Mouse (Mus musculus): ENCODE data around the gene Ckap5. TPM values are rescaled to one million over a fixed set of nuclear protein-coding genes. Genes with fewer than 3 reads are reported as not detected.
A peak's percentile ranks its signal among the peaks of the same experiment; 100 is the strongest.

Ckap5 gene
- polyA plus RNA-seq, 1 experiment from 2014 or later = 32.8 TPM

GRCm38 (mm10) chr2:91633334-91633977, 106.9 kb downstream of the Ckap5 start:
- H3K27me3 ChIP-seq (ENCODE audit: control insufficient read depth, insufficient read depth, low read depth, low read length) = no peaks in the 10 kb centered on the region
- H3K4me2 ChIP-seq (ENCODE audit: low read depth, low read length) = peak overlapping the region; percentile 56
- H3K36me3 ChIP-seq (ENCODE audit: control insufficient read depth, insufficient read depth) = no peaks in the 10 kb centered on the region
- H3K4me3 ChIP-seq (ENCODE audit: low read depth, low read length) = peak overlapping the region; percentile 49
- H3K9me3 ChIP-seq (replicated peaks; ENCODE audit: control insufficient read depth, low read length) = no peaks in the 10 kb centered on the region
- peak overlapping the region; percentile 28; the same call in 1 of the 2 replicates for H3K9ac ChIP-seq (ENCODE audit: low read depth, low read length)
- peaks cover 21% of the 10 kb centered on the region for H3K4me1 ChIP-seq (ENCODE audit: control insufficient read depth, low read depth, low read length)
- H3K27ac ChIP-seq (ENCODE audit: low read length) = no peak overlapping the region; the same call in 1 of the 2 replicates
- ATAC-seq (ENCODE audit: low read depth) = no peak
- WGBS (ENCODE audit: insufficient replicate concordance) = 58% methylated on average over 12 of the region's 12 CpGs

- ATAC-seq (ENCODE audit: low read depth) = peak; percentile 52
- no peaks in the 10 kb centered on the region for H3K27me3 ChIP-seq (ENCODE audit: control insufficient read depth, insufficient read depth, low read depth, low read length)
- peak overlapping the region; percentile 35 for H3K27ac ChIP-seq (ENCODE audit: low read length)
- 24% methylated on average over 9 of the region's 9 CpGs for WGBS (ENCODE audit: insufficient replicate concordance)
- H3K4me3 ChIP-seq (ENCODE audit: low read depth, low read length) = peak overlapping the region; percentile 49
- peaks cover 21% of the 10 kb centered on the region for H3K4me1 ChIP-seq (ENCODE audit: control insufficient read depth, low read depth, low read length)
- peak overlapping the region; percentile 56 for H3K4me2 ChIP-seq (ENCODE audit: low read depth, low read length)
- no peaks in the 10 kb centered on the region for H3K36me3 ChIP-seq (ENCODE audit: control insufficient read depth, insufficient read depth)
- H3K9ac ChIP-seq (ENCODE audit: low read depth, low read length) = peak overlapping the region; percentile 59
- no peaks in the 10 kb centered on the region for H3K9me3 ChIP-seq (replicated peaks; ENCODE audit: control insufficient read depth, low read length)
Observed at GRCm38 (mm10) chr2:91634841-91635240, 108.3 kb downstream of the Ckap5 start.

GRCm38 (mm10) chr2:91635486-91635885, 108.9 kb downstream of the Ckap5 start:
- WGBS (ENCODE audit: insufficient replicate concordance) = 69% methylated on average over 11 of the region's 11 CpGs
- H3K4me1 ChIP-seq (ENCODE audit: control insufficient read depth, low read depth, low read length) = peaks cover 23% of the 10 kb centered on the region

GRCm38 (mm10) chr2:91636229-91636628, 109.7 kb downstream of the Ckap5 start, which contains the start of gene F2:
Gene F2 (minus strand): TSS chr2:91636414.
- H3K4me1 ChIP-seq (ENCODE audit: control insufficient read depth, low read depth, low read length) = peaks cover 23% of the 10 kb centered on the region
- no peaks in the 10 kb centered on the region for H3K9me3 ChIP-seq (replicated peaks; ENCODE audit: control insufficient read depth, low read length)
- H3K9ac ChIP-seq (ENCODE audit: low read depth, low read length) = peak within 1 kb of the TSS; percentile 59
- H3K36me3 ChIP-seq (ENCODE audit: control insufficient read depth, insufficient read depth) = no peaks in the 10 kb centered on the region
- no peaks in the 10 kb centered on the region for H3K27me3 ChIP-seq (ENCODE audit: control insufficient read depth, insufficient read depth, low read depth, low read length)
- H3K4me2 ChIP-seq (ENCODE audit: low read depth, low read length) = peak within 1 kb of the TSS; percentile 56
- H3K4me3 ChIP-seq (ENCODE audit: low read depth, low read length) = peak within 1 kb of the TSS; percentile 49
- H3K27ac ChIP-seq (ENCODE audit: low read length) = peak within 1 kb of the TSS; percentile 73
- WGBS (ENCODE audit: insufficient replicate concordance) = 64% methylated on average over 8 of the region's 8 CpGs
- ATAC-seq (ENCODE audit: low read depth) = peak; percentile 70

More at GRCm38 (mm10) chr2:91635486-91635885, 108.9 kb downstream of the Ckap5 start:
- Histone ChIP-seq H3K36me3 (ENCODE audit: control insufficient read depth, insufficient read depth) (no peaks in the 10 kb centered on the region), H3K27ac (ENCODE audit: low read length) (peak overlapping the region; percentile 35), H3K27me3 (ENCODE audit: control insufficient read depth, insufficient read depth, low read depth, low read length) (no peaks in the 10 kb centered on the region), H3K4me2 (ENCODE audit: low read depth, low read length) (peak overlapping the region; percentile 56), H3K9me3 (replicated peaks; ENCODE audit: control insufficient read depth, low read length) (no peaks in the 10 kb centered on the region), H3K9ac (ENCODE audit: low read depth, low read length) (peak overlapping the region; percentile 59), H3K4me3 (ENCODE audit: low read depth, low read length) (peak overlapping the region; percentile 49)
- no peak for ATAC-seq (ENCODE audit: low read depth)

DNA sequence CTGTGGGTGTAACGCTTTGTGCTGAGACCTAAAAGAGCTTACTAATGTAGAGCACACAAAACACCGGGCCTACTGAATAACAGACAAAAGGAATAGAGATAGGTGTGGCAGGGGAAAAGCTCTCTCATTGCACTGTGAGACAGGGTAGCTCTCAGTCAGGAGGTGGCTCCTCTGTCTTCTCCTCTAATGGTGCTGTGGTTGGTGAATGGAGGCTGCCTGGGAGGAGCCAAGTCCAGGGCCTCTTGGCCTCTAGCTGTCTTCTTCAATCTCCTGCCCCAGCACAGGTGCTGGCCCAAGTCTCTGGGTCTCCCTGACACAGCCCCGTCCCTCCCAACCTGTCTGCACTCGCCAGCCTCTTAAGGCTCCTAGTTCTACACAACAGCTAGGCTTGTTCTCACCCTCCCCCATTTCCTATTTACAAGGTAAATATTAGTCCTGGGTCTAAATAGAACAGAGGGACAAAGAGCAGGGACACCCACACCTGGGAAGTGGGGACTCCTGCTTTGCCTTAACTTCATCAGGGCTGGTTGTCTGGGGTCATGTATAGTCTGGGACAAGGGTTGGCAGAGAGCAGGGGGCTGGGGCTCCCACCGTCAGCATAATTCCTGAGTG, 110.3 kb downstream of the Ckap5 start:
- H3K4me3 ChIP-seq (ENCODE audit: low read depth, low read length) = no peak overlapping the region
- H3K27me3 ChIP-seq (ENCODE audit: control insufficient read depth, insufficient read depth, low read depth, low read length) = no peaks in the 10 kb centered on the region
- peak; percentile 69 for ATAC-seq (ENCODE audit: low read depth)
- H3K9me3 ChIP-seq (replicated peaks; ENCODE audit: control insufficient read depth, low read length) = no peaks in the 10 kb centered on the region
- H3K4me2 ChIP-seq (ENCODE audit: low read depth, low read length) = peak overlapping the region; percentile 4
- peak overlapping the region; percentile 73 for H3K27ac ChIP-seq (ENCODE audit: low read length)
- no peaks in the 10 kb centered on the region for H3K36me3 ChIP-seq (ENCODE audit: control insufficient read depth, insufficient read depth)
- no peak overlapping the region for H3K9ac ChIP-seq (ENCODE audit: low read depth, low read length)
- H3K4me1 ChIP-seq (ENCODE audit: control insufficient read depth, low read depth, low read length) = peaks cover 23% of the 10 kb centered on the region
- WGBS (ENCODE audit: insufficient replicate concordance) = 53% methylated on average over 5 of the region's 5 CpGs

DNA sequence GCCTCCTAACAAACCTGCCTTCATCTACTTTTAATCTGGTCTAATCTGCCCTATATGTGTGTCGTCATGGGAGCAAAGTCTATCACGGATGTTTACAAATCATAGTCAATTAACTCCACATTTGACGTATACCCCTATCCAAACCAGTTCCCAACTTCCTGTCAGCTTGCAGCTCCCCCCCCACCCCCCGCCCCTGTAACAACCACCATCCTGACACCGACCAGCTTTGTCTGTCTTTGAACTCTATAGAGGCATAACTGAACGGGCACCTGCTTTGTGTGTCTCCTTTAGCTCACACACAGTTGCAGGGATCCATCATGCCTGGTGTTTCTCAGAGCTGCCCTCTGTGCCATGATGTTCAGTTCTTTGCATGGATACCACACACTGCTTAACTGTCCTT, 112.4 kb downstream of the Ckap5 start:
- Histone ChIP-seq H3K27ac (ENCODE audit: low read length) (no peak overlapping the region), H3K36me3 (ENCODE audit: control insufficient read depth, insufficient read depth) (no peaks in the 10 kb centered on the region), H3K4me2 (ENCODE audit: low read depth, low read length) (no peak overlapping the region), H3K4me1 (ENCODE audit: control insufficient read depth, low read depth, low read length) (peaks cover 43% of the 10 kb centered on the region), H3K9me3 (replicated peaks; ENCODE audit: control insufficient read depth, low read length) (no peaks in the 10 kb centered on the region), H3K9ac (ENCODE audit: low read depth, low read length) (no peak overlapping the region), H3K27me3 (ENCODE audit: control insufficient read depth, insufficient read depth, low read depth, low read length) (no peaks in the 10 kb centered on the region), H3K4me3 (ENCODE audit: low read depth, low read length) (no peak overlapping the region)
- ATAC-seq (ENCODE audit: low read depth) = no peak
- 64% methylated on average over 6 of the region's 6 CpGs for WGBS (ENCODE audit: insufficient replicate concordance)

DNA sequence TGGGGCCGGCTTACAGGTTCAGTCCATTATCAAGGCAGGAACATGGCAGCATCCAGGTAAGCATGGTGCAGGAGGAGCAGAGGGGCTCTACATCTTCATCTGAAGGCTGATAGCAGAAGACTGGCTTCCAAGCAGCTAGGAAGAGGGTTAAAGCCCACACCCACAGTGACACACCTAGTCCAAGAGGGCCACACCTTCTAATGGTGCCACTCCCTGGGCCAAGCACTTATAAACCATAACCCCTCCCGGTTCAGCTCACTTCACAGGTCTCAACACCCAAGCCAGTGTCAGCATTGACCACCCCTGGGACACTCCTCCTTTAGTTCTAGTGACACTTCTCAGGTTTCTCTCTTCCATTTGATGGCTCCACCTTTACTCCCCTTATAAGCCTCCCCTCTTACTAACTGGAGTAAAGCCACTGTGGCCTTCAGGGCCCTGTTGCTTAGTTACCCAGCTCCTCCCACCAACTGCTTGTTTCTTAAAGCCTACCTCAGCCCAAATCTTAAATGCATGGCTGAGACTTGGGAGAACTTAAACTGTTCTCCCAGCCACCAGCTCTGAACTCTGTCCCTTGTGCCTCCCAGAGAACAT, 116.4 kb downstream of the Ckap5 start:
- WGBS (ENCODE audit: insufficient replicate concordance) = 48% methylated on average over 2 of the region's 2 CpGs
- H3K4me3 ChIP-seq (ENCODE audit: low read depth, low read length) = no peak overlapping the region
- H3K4me1 ChIP-seq (ENCODE audit: control insufficient read depth, low read depth, low read length) = peaks cover 29% of the 10 kb centered on the region
- H3K4me2 ChIP-seq (ENCODE audit: low read depth, low read length) = peak overlapping the region; percentile 30; the same call in 1 of the 2 replicates
- H3K9ac ChIP-seq (ENCODE audit: low read depth, low read length) = no peak overlapping the region
- H3K27me3 ChIP-seq (ENCODE audit: control insufficient read depth, insufficient read depth, low read depth, low read length) = no peaks in the 10 kb centered on the region
- H3K27ac ChIP-seq (ENCODE audit: low read length) = peak overlapping the region; percentile 10; the same call in 1 of the 2 replicates
- H3K36me3 ChIP-seq (ENCODE audit: control insufficient read depth, insufficient read depth) = peaks cover 34% of the 10 kb centered on the region
- peak; percentile 81 for ATAC-seq (ENCODE audit: low read depth)
- H3K9me3 ChIP-seq (replicated peaks; ENCODE audit: control insufficient read depth, low read length) = no peaks in the 10 kb centered on the region

GRCm38 (mm10) chr2:91644021-91644420, 117.5 kb downstream of the Ckap5 start:
- Histone ChIP-seq H3K4me2 (ENCODE audit: low read depth, low read length) (no peak overlapping the region), H3K36me3 (ENCODE audit: control insufficient read depth, insufficient read depth) (peaks cover 34% of the 10 kb centered on the region), H3K27ac (ENCODE audit: low read length) (peak overlapping the region; percentile 26; the same call in 1 of the 2 replicates), H3K9me3 (replicated peaks; ENCODE audit: control insufficient read depth, low read length) (no peaks in the 10 kb centered on the region), H3K4me1 (ENCODE audit: control insufficient read depth, low read depth, low read length) (peaks cover 38% of the 10 kb centered on the region), H3K9ac (ENCODE audit: low read depth, low read length) (no peak overlapping the region), H3K4me3 (ENCODE audit: low read depth, low read length) (no peak overlapping the region), H3K27me3 (ENCODE audit: control insufficient read depth, insufficient read depth, low read depth, low read length) (no peaks in the 10 kb centered on the region)
- 87% methylated on average over 11 of the region's 11 CpGs for WGBS (ENCODE audit: insufficient replicate concordance)
- no peak for ATAC-seq (ENCODE audit: low read depth)

GRCm38 (mm10) chr2:91645354-91645753, 118.8 kb downstream of the Ckap5 start:
- Histone ChIP-seq H3K4me3 (ENCODE audit: low read depth, low read length) (no peak overlapping the region), H3K9ac (ENCODE audit: low read depth, low read length) (no peak overlapping the region), H3K27me3 (ENCODE audit: control insufficient read depth, insufficient read depth, low read depth, low read length) (no peaks in the 10 kb centered on the region), H3K36me3 (ENCODE audit: control insufficient read depth, insufficient read depth) (peaks cover 34% of the 10 kb centered on the region), H3K27ac (ENCODE audit: low read length) (no peak overlapping the region), H3K4me1 (ENCODE audit: control insufficient read depth, low read depth, low read length) (peaks cover 39% of the 10 kb centered on the region), H3K4me2 (ENCODE audit: low read depth, low read length) (no peak overlapping the region), H3K9me3 (replicated peaks; ENCODE audit: control insufficient read depth, low read length) (no peaks in the 10 kb centered on the region)
- WGBS (ENCODE audit: insufficient replicate concordance) = 92% methylated on average over 15 of the region's 15 CpGs
- ATAC-seq (ENCODE audit: low read depth) = no peak
